Mouse (Mus musculus): ENCODE results near the gene Peli1.
"Not testable (repeated sequence)": the region's sequence is repeated elsewhere in the genome, so short reads cannot be mapped to it uniquely, and the experiment has no call there.

Peli1 gene

DNA sequence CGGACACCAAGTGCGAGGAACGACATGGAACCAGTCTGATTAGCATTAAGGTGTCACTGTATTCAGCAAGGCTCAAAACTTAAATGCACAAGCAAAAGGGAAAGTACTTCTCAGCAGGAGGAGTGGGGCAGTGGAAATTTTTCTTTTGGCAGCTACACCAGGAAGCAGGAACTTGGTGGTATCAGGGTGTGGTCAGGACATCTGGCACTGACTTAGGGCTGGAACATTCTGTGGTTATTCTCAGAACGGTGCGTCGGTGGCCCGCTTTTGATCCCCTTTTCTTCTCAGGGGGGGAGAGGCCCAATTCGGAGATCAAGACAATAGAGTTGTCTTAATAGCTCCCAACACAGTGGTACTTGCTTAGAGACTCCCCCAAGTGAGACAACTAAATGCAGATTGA, 100.7 kb downstream of the Peli1 start:
- not testable (repeated sequence) for DNase-seq (ENCODE audit: low read depth, low spot score)

DNA sequence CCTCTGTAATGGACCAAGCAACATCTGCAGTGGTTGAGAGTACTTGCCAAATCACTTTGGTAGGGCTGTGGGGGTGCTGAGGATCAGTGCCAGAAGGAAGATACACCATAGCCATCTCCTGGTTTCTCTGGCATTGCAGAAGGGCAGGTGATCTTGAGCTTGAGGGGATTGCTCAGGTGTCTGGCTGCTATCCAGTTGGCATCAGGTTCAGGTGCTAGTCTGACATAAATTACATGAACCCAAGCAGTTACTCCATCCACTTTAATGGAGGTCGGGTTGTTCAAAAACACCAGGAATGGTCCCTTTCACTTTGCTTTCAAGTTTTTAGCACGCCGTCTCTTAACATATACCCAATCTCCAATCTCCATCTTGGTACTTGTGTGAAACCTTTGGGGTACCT, 103.8 kb downstream of the Peli1 start:
- DNase-seq (ENCODE audit: low read depth, low spot score): no peak

Data from c-Kit-negative CD71-positive TER-119-positive erythroid progenitor cells, embryonic 14.5 days (primary cell).